Mouse (Mus musculus): ENCODE data around the gene Celsr1.
"Not testable (repeated sequence)": the region's sequence is repeated elsewhere in the genome, so short reads cannot be mapped to it uniquely, and the experiment has no call there.

Celsr1 gene

GRCm38 (mm10) chr15:85892498-85893118 lies 141.0 kb downstream of the Celsr1 start:
- DNase-seq (ENCODE audit: low spot score in 2 of 2), result no peak

- DNase-seq (ENCODE audit: low spot score in 2 of 2), result no peak
Observed at GRCm38 (mm10) chr15:85891971-85892370, 141.6 kb downstream of the Celsr1 start.

DNA sequence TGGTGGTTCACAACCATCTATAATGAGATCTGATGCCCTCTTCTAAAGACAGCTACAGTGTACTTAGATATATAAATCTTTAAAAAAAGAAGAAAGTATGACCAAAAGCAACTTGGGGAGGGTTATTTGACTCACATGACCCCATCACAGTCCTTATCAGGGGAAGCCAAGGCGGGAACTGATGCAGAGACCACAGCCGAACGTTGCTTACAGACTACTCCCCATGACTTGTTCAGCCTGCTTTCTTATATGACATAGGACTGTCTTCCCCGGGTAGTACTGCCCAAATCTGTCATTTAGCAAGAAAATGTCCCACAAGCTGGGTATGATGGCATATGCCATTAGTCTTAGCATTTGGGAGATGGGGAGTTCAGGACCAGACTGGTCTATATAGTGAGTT lies 144.3 kb downstream of the Celsr1 start:
- DNase-seq (ENCODE audit: low spot score in 2 of 2), result no peak

GRCm38 (mm10) chr15:85885606-85886005 lies 148.0 kb downstream of the Celsr1 start:
- DNase-seq (ENCODE audit: low spot score in 2 of 2), result no peak

DNA sequence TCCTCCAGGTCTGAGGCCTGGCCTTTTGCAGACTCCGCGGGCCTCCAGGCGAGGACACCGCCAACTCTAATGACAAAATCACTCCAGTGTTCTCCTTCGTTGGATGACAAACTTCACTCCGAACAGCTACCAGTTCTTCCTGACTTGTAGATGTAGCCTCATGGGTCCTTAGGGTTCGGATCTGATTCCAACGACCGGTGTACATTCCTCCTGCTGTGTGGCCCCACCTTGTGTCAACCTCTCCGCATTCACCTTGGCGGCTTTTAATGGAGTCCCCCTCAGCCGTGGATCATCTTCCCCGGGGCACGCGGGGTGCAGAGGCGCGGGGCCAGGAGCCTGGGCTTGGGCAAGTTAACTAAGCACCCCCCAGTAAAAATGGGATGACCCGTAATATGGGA lies 154.1 kb downstream of the Celsr1 start:
- DNase-seq (ENCODE audit: low spot score in 2 of 2), result no peak

GRCm38 (mm10) chr15:85878848-85879497 lies 154.6 kb downstream of the Celsr1 start, which contains the start of gene Trmu:
TSS of gene Trmu (plus strand) at chr15:85879312.
- peak; percentile 86 to 89 for DNase-seq (ENCODE audit: low spot score in 2 of 2)

DNA sequence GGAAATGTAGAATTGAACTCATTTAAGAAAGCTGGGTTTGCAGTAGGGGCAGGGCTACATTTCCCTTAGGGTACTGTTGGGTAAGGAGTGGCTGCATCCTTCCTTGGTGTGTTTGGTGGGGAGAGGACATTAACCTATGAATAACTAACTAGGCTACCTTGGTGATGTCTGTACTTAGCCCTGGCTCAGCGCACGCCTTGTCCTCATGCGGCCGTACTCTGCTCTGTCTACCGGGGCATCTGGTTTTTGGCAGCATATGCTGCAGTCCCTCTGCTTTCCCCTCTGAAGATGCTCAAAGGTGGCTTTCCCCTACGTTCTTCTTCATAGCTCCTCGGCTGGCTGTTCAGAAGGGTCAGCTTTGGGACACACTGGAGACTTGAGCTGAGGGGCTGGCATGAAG lies 156.2 kb downstream of the Celsr1 start:
- DNase-seq (ENCODE audit: low spot score in 2 of 2), result no peak

- DNase-seq (ENCODE audit: low spot score in 2 of 2), result peak; percentile 40 to 63
Observed at GRCm38 (mm10) chr15:85867696-85868095, 165.9 kb downstream of the Celsr1 start.

DNA sequence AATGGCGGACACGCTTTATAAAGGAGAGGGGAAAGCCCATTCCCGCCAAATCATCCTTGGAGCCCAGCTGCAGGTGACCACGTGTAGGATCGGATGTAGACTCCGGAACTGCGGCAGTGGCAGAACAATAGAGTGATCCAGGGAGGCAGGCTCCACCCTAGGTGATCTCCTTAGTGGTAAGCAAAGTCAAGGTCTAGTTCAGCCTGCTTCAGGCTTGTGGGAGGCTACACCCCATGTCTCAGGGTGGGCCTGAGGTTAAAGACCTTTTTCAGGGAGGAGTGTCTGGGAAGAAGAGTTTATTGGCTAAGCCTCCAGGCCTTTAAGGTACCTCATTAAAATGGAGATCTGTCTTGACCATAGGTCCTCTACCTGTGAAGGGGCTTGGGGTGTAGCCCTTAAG lies 167.7 kb downstream of the Celsr1 start:
- not testable (repeated sequence) for DNase-seq (ENCODE audit: low spot score in 2 of 2)

DNA sequence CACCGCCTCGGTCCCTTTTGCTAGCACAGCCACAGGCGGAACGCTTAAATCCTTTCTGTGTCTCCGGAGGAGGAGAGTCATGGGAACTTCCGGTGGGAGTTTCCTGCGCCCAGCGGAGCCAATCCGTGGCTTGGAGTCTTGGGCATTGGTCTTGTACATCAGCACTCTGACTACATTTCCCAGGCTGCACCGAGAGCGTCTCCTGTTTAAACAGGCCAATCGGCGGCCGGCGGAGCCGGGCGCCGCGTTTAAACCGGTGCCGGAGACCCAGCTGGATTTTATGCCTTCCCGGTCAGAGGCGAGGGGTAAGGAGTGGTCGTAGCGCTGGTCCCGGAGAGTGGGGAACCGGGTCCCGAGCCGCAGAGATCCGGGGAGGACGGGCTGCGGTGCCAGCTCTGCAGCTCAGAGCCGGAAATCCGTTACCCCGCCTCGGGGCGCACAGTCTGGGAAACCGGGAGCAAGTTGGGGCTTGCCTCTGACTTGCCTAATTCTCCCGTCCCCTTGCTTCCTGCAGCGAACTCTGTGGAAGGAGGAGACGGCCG lies 174.0 kb downstream of the Celsr1 start, which contains the start of gene Gtse1:
Gtse1 (plus strand) TSS at position 256 of the 542 bp plus-strand sequence.
- DNase-seq (ENCODE audit: low spot score in 2 of 2), result peak; percentile 95 to 96

DNA sequence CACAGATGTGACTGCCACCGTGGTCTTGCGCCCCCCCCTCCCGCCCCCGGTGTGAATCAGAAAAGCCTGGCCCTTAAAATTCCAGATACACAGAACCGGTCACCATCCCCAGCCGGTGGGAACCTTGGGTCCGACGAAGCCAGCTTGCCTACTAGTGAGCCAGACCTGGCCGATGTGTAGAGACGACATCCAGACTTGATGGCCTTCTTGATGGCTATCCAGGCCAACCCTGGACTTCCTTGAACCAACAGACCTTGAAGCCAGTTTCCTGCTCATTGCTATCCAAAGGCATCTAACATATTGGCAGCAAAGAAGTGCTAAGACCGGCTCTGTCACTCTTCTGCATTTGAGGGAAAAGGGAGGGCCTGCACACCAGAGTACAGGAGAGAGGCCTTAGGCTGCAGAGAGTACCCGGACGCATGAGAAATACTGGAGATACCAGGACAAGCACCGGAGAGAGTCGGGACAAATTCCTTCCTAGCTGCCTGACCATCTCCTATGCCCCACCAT lies 174.5 kb downstream of the Celsr1 start:
- no peak for DNase-seq (ENCODE audit: low spot score in 2 of 2)

DNA sequence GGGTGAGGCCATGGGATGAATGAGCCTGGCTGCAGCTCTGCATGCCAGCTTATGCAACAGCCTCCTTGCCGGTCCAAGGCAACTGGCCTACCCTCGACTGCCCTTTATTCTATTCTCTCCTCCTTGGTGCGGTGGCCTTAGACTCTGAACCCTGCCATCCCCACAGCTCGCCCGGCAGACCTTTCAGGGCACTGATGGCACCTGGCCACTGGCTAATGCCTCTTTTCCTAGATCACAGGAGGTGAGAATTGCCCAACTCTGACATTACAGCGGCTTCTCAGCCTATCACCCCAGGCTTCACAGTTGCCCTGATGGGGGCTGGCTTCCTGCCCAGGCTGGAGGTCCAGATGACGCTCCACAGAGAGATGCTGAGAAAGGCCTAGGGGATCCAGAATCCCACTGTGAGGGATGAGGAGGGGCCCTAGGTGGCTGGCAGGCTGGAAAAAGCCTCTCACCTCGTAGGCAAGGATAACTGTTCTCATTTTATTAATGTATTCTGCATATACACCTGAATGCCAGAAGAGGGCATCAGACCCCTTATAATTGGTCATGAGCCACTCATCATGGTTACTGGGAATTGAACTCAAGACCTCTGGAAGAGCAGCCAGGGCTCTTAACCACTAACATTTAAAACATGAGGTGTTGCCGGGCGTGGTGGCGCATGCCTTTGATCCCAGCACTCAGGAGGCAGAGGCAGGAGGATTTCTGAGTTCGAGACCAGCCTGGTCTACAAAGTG lies 181.8 kb downstream of the Celsr1 start:
- DNase-seq (ENCODE audit: low spot score in 2 of 2), result no peak
